Mouse (Mus musculus): Measurements from ENCODE around the gene Mei1.
A peak's percentile ranks its signal among the peaks of the same experiment; 100 is the strongest.

DNA sequence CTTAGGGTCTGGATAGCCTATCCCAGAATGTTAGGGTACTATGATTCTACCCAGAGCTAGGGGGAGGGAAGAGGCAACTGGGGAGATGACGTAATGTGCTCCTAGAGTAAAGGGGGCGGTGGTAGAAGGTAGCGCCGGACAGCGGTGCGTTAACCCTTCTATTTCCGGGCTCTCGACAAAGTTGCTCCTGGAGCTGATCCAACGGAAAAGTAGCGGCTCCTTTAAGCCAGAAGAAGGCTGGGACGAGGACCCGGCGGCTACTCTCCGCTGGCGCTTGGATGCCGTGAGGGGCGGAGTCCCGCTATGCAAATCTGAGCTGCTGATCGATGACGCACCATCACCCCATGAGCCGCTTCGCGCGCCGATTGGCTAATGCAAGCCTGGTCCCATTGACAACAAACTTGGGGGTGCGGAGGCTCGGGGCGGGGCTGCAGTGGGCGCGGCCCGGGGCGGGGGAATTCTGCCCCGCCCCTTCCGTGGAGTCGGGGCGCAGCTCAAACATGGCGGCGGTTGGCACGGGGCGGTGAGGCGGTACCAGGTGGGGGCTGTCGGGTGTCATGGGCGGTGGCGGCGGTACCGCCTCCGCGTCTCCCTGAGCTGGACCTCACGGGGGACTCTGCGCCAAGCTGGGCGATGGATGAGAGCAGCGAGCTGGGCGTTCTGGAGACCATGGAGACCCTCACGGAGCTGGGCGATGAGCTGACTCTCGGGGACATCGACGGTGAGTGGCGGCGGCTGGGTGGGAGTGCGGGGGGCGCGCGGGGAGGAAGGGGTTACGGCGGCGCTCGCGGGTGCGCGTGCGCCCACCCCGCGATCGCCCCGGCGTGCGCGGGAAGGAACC, 77.2 kb downstream of the Mei1 start, which contains the start of gene Srebf2:
- TF ChIP-seq CTCF (IDR thresholded peaks at IDR 0.05; ENCODE audit: control insufficient read depth, insufficient read depth, low read length) (no peak), POLR2A (IDR thresholded peaks at IDR 0.05; ENCODE audit: borderline replicate concordance, control insufficient read depth, low read depth, low read length) (peak; percentile 95; the same call in 1 of the 2 replicates)

All from bone marrow, adult 2 months (tissue).